Mouse (Mus musculus): ENCODE measurements around the gene Zfp622.
A peak's percentile ranks its signal among the peaks of the same experiment; 100 is the strongest.

Gene Zfp622

GRCm38 (mm10) chr15:25984067-25984733 lies at the start of gene Zfp622:
Gene Zfp622, plus strand, starts transcription at chr15:25984366.
- peak; percentile 97 for DNase-seq (ENCODE audit: low read depth, low spot score)

GRCm38 (mm10) chr15:25934411-25934810 lies 49.8 kb upstream of the Zfp622 start:
- DNase-seq (ENCODE audit: low read depth, low spot score) = no peak

GRCm38 (mm10) chr15:25938496-25938895 lies 45.7 kb upstream of the Zfp622 start:
- DNase-seq (ENCODE audit: low read depth, low spot score) = no peak

GRCm38 (mm10) chr15:25940397-25941377 lies 43.5 kb upstream of the Zfp622 start:
- DNase-seq (ENCODE audit: low read depth, low spot score) = no peak

GRCm38 (mm10) chr15:25941514-25941913 lies 42.7 kb upstream of the Zfp622 start:
- no peak for DNase-seq (ENCODE audit: low read depth, low spot score)

GRCm38 (mm10) chr15:25942415-25942814 lies 41.8 kb upstream of the Zfp622 start:
- no peak for DNase-seq (ENCODE audit: low read depth, low spot score)

- no peak for DNase-seq (ENCODE audit: low read depth, low spot score)
These were observed 40.6 kb upstream of the Zfp622 start for GRCm38 (mm10) chr15:25943386-25944137.

GRCm38 (mm10) chr15:25945224-25945623 lies 38.9 kb upstream of the Zfp622 start:
- DNase-seq (ENCODE audit: low read depth, low spot score) = no peak

- no peak for DNase-seq (ENCODE audit: low read depth, low spot score)
These were observed 37.7 kb upstream of the Zfp622 start for GRCm38 (mm10) chr15:25946482-25946881.

GRCm38 (mm10) chr15:25947383-25947782 lies 36.8 kb upstream of the Zfp622 start:
- no peak for DNase-seq (ENCODE audit: low read depth, low spot score)

- no peak for DNase-seq (ENCODE audit: low read depth, low spot score)
These were observed 35.6 kb upstream of the Zfp622 start for GRCm38 (mm10) chr15:25948257-25949223.

- no peak for DNase-seq (ENCODE audit: low read depth, low spot score)
These were observed 34.5 kb upstream of the Zfp622 start for GRCm38 (mm10) chr15:25949696-25950095.

GRCm38 (mm10) chr15:25950584-25950983 lies 33.6 kb upstream of the Zfp622 start:
- no peak for DNase-seq (ENCODE audit: low read depth, low spot score)

- DNase-seq (ENCODE audit: low read depth, low spot score) = no peak
These were observed 33.1 kb upstream of the Zfp622 start for GRCm38 (mm10) chr15:25951037-25951436.

- no peak for DNase-seq (ENCODE audit: low read depth, low spot score)
These were observed 28.2 kb upstream of the Zfp622 start for GRCm38 (mm10) chr15:25956001-25956400.

- DNase-seq (ENCODE audit: low read depth, low spot score) = no peak
These were observed 27.6 kb upstream of the Zfp622 start for GRCm38 (mm10) chr15:25956422-25957117.

GRCm38 (mm10) chr15:25957651-25958050 lies 26.5 kb upstream of the Zfp622 start:
- no peak for DNase-seq (ENCODE audit: low read depth, low spot score)

- DNase-seq (ENCODE audit: low read depth, low spot score) = peak; percentile 34
These were observed 24.8 kb upstream of the Zfp622 start for GRCm38 (mm10) chr15:25959375-25959774.

- DNase-seq (ENCODE audit: low read depth, low spot score) = no peak
These were observed 23.9 kb upstream of the Zfp622 start for GRCm38 (mm10) chr15:25960231-25960630.

GRCm38 (mm10) chr15:25966220-25966774 lies 17.9 kb upstream of the Zfp622 start:
- DNase-seq (ENCODE audit: low read depth, low spot score) = no peak
